Mouse (Mus musculus) liver, adult 2 months (tissue): ENCODE results near the gene Ptpn23.

Experiments used
- CTCF ChIP-seq: fragments of 200-500 bp; IDR thresholded peaks from 2 replicates; pipeline ENCODE4 v1.5.1; 2011; ENCODE audit warnings: low read depth, low read length, control low read depth
- POLR2A ChIP-seq: fragments of 200-500 bp; IDR thresholded peaks from 2 replicates; pipeline ENCODE4 v1.6.1; 2011; ENCODE audit warnings: low read length, control low read depth; ENCODE audit not compliant: insufficient read depth; ENCODE audit errors: extremely low read depth

DNA sequence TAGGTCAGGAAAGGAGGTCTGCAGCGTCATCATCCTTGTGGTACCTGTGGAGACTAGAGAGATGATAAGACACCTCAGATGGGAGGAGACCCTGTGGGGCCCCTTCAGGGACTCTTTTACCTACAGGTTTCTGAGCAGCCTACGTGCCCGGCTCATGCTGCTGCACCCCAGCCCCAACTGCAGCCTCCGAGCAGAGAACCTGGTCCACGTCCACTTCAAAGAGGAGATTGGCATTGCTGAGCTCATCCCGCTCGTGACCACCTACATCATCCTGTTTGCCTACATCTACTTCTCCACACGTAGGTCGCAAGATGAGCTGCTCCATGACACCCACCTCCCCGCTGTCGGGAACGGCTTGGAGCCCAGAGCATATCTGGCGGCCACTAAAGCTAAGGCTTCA is 34.1 kb downstream of the Ptpn23 start:
- no peak for TF ChIP-seq POLR2A
- no peak for TF ChIP-seq CTCF
